Mouse (Mus musculus) c-Kit-positive CD71-negative TER-119-negative erythroid progenitor cells, embryonic 14.5 days (primary cell): ENCODE measurements around the gene Rpusd1.
A peak's percentile ranks its signal among the peaks of the same experiment; 100 is the strongest.
"Not testable (repeated sequence)": the region's sequence is repeated elsewhere in the genome, so short reads cannot be mapped to it uniquely, and the experiment has no call there.

Experiments
- DNase-seq: peaks from one replicate; pipeline ENCODE4 v3.0.0-alpha.2; 2013; ENCODE audit warnings: low read depth

Gene Rpusd1

DNA sequence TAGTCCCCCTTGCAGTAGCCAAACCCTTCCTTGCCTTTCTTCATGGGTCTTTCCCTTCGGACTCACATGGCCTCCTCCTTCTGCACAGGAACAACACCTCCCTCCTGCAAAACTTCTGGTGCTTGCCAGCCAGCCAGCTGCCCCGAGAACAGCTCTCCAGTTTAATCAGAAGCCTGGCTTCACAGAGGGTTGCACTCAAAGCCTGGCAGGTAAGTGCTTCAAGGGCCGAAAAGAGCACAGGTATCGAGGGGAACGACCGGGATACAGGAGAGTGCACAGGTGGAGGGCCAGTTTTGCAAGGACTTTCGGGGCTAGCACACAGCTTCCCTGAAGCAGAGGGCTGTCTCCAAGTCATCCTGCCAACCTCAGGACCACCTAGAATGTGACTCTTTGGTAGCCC is 11.4 kb downstream of the Rpusd1 start:
- DNase-seq: no peak

- DNase-seq: not testable (repeated sequence)
Observed at GRCm38 (mm10) chr17:25741471-25741870, 14.0 kb downstream of the Rpusd1 start.

DNA sequence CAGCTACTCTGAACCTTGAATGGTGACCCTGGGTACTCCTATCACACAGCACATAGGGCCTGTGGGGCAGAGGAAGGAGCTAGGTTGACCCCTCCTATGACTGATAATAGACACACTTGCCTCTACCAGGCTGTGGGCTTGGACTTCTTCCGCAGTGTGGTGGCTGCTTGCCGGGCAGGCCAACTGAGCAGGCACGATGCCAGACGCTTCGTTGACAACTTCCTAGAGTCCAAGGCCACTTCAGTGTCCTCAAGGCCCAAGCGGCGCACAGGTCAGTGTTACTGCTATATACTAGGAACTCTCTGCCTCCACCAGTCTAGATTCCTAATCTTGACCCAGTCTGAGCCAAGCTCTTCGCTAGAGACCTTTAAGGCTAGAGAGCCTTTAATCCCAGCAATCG is 16.4 kb downstream of the Rpusd1 start:
- DNase-seq: no peak

- no peak for DNase-seq
Observed at GRCm38 (mm10) chr17:25744311-25744710, 16.8 kb downstream of the Rpusd1 start.

DNA sequence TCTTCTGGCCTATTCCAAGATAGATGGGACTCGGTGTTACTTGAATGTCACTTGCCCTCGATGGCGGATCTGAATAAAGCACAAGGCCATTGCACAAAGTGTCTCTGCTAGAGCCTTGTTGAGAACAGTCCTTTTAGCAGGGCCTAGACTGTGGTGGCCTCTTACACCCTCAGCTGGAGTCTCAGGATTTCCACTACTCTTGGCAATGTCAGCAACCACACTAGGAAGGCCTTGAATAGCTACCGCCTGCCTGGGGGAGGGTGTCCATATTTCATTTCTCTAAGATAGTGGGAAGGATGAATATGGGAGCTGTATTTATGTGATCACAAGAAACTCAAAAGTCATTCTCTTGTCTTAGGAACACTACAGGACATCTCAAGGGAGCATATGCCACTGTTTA is 20.8 kb downstream of the Rpusd1 start:
- DNase-seq: no peak

DNA sequence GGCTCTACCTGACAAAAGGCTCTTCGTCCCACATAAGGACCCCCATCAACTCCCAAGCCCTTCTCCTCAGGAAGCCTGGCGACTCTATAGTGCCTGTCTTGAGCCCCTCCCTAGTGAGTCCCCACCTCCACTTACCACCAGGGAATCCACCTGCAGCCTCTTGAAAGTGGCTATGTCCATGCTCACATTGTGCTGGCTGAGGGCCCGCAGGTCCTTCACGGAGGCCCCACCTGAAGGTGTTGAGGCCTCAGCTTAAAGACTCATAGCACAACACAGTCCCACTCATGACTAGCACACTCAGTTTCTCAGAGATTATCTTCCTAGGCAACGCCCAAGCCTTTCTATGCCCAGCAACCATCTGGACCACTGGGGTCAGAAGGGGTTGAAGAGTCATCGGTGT is 21.8 kb downstream of the Rpusd1 start:
- DNase-seq: no peak

- no peak for DNase-seq
Observed at GRCm38 (mm10) chr17:25751446-25751845, 24.0 kb downstream of the Rpusd1 start.

GRCm38 (mm10) chr17:25754241-25754640 is 26.8 kb downstream of the Rpusd1 start, which contains the start of gene Msln:
Msln (minus strand) TSS chr17:25754378.
- no peak for DNase-seq

GRCm38 (mm10) chr17:25755086-25755485 is 27.6 kb downstream of the Rpusd1 start:
- no peak for DNase-seq

- no peak for DNase-seq
Observed at GRCm38 (mm10) chr17:25755627-25756377, 28.3 kb downstream of the Rpusd1 start.

DNA sequence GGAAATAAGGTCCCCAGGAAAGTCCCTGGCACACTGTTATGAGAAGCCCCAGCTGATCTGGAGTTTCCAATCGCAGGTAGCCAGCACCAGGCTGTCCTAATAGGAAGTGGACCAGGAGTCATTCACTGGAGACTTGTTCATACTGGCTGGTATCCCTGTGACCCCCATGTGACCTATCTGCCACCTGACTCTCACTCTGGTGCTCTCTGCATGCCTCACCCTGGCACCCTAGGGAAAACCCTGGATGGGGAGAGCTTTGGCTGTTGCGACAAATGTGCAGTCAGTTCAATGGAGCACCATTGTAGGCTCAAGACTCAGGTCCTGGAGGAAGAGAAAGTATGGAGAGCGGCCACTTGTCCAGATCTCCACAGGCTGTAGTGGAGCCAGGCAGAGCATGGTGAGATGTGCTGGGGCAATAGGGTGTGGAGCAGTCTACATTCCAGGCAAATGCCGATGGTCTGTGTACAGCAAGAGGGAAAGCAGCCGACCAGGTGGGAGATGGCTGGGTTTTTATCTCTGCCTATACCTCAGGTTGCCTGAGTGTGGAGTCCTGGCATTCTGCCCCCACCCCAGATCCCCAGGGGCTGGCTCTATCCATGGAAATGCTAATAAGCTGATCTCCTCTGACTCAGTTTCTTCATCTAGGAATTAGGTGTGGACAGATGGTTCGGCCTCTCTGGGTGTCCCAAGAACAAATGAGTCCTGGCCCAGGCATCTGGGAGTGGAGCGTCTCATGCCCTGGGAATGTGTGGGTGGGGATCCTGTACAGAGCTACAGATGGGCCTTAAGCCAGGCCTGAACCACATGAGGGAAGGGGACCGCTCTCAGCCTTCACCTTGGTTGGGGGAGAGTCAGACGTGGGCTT is 29.1 kb downstream of the Rpusd1 start:
- DNase-seq: no peak

DNA sequence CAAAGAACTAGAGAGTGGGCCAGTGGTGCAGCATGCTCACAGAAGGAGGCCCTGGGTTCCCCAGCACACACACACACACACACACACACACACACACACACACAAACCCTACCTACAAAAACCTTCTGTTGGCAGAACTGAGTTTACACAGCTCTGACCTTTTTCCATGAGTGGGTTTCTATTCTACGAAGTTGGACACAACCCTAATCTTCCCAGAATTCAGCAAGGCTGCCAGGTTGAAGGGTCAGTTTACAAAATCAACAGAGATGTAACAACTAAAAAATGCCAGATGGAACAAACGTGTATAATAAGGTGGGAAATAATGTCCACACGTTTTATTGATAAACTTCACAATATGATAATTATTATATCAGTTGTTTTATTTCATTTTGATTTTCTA is 30.2 kb downstream of the Rpusd1 start:
- no peak for DNase-seq

DNA sequence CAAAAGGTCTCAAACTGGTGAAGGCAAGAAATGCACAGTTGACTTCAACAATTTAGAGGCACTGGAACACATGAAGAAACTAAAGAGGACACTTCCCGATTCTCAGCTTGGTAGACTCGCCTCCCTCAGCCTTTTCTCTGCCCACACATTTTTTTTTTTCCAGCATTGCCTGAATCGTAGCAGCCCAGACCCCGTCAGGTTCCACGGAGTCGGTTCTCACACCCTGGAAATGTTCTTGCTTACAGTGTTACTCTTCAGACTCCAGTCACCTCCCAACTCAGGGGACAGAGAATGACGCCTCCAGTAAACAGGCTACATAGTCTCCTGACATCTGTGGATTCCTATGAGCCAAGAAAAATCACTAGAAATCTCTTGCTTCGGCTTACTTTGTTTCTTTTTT is 32.7 kb downstream of the Rpusd1 start:
- DNase-seq: no peak

GRCm38 (mm10) chr17:25761561-25761970 is 34.1 kb downstream of the Rpusd1 start:
- no peak for DNase-seq

- DNase-seq: no peak
Observed at GRCm38 (mm10) chr17:25762591-25762990, 35.1 kb downstream of the Rpusd1 start.

DNA sequence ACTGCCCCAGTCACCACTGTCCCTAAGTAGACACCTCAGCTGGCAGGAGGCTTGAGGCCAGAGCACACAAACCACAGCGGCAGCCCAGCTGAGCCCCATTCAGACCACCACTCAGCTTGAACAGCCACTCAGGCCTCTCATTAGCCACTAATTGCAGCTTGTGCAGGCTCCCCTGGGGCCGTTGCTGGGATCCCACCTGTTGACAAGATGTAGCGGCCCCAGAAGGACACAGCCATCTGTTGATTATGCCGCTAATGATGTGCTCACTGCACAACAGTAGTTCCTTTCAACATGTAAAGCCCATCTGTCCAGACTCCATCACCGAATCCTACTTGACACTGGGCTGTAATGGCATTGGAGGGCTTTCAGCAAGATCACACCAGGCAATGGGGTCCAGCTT is 38.4 kb downstream of the Rpusd1 start:
- no peak for DNase-seq

- no peak for DNase-seq
Observed at GRCm38 (mm10) chr17:25769331-25769730, 41.9 kb downstream of the Rpusd1 start.

- peak; percentile 98 for DNase-seq
Observed at GRCm38 (mm10) chr17:25773549-25774120, 46.2 kb downstream of the Rpusd1 start, which contains the start of gene Narfl. Narfl (plus strand) TSS chr17:25773776.

DNA sequence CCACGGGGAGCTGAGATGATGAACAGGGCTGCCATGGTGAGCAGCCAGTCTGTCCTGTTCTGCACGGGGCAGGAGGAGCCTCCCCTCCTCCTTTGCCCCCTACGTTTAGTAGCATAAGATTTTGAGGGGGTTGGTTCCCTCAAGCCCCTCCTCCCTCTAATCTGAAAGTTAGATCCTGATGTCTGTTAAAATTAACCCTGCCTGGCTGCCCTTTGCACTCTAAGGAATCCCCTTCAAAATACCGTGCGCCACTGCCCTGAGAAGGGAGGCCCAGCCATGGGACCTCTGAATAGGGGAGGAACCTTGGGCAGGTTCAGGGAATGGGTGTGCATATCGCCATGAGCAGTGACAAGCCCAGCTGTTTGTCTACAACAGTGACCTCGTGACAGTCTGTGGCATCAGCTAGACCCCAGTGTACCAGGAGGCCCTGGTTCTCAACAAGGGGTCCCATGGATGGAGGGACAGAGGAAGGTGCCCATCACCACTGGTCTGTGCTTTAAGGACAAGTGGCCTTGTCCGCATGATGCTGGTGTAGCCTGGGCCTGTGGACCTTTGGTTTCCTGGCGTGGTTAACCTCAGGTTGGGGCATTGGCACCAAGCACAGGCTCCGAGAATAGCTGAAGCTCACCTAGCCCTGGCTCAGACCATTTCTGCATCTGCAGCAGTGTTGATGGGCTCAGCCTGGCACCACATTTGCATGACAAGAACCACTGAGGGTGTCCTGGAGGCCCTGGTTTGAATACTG is 48.0 kb downstream of the Rpusd1 start:
- DNase-seq: no peak

DNA sequence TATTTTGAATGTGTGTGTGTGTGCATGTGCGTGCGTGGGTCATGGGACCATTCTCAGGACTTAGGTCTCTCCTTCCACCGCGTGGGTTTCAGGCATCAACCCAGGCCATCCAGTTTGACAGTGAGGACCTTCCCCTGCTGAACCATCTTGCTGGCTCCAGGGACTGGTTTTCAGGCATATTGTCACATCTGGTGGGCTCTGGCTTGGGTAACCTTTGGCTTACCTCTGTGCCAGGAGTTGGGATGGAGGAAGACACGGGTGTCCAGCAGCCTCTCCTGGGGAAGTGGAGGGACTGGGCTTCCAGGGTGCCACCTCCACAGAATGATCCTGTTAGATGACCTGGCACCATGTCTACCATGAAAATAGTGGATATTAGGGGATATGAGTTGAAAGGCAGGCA is 50.5 kb downstream of the Rpusd1 start:
- no peak for DNase-seq
